Mouse (Mus musculus): ENCODE results near the gene Bcor. TPM values are rescaled to one million over a fixed set of nuclear protein-coding genes. Genes with fewer than 3 reads are reported as not detected.

Bcor gene
- polyA plus RNA-seq, 1 experiment from 2014 or later, result 14.5 TPM

DNA sequence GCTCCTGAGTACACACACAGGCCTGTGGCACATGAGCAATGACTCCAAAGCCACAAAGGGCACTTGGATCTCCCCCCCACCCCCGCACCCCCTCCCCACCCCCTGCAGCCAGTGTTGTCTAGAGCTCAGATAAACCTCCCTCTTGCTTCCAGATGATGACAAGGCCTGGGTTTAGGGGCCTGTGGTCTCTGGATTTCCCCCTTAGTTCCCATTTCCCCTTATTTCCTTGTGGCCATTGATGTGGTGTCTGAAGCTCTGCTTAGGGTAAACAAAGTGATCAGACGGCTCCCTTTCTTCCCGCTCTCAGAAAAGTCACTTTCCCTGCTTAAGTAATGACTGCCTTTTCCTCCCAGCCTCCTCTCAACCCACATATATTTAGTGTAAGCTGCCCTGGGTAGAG, 35.6 kb downstream of the Bcor start:
- H3K27me3 ChIP-seq (replicated peaks; ENCODE audit: control insufficient read depth, insufficient read depth, low read length), result peaks cover 59% of the 10 kb centered on the region

DNA sequence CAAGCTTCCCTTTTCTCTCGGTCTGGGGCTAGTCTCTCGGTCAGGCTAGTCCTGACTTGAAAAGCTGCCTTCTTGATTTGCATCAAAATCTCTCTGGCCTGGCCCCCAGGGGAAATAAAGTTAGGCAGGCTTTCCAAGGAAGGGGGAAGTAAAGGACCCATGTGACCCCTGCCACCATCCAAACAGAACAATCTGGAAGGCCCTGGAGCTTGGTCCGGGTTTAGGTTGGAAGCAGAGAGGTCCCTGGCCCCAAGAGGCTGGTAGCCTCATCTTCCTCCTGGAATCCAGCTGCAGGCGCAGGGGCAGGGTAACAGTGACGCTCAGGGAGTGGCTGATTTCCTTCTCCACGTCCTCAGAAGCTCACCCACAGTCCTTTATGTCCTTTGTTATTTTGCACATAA, 36.5 kb downstream of the Bcor start:
- no peak for DNase-seq (ENCODE audit: low spot score)

More for the DNA sequence above, 35.6 kb downstream of the Bcor start:
- Histone ChIP-seq H3K4me2 (no peak overlapping the region), H3K9ac (ENCODE audit: low read depth, low read length) (no peak overlapping the region), H3K36me3 (ENCODE audit: control insufficient read depth, insufficient read depth, low read length) (no peaks in the 10 kb centered on the region), H3K4me3 (ENCODE audit: low read depth, low read length) (no peak overlapping the region), H3K27ac (ENCODE audit: low read depth, low read length) (no peak overlapping the region), H3K4me1 (replicated peaks; ENCODE audit: control insufficient read depth, insufficient read depth, low read length) (peaks cover 18% of the 10 kb centered on the region), H3K9me3 (ENCODE audit: control insufficient read depth, low read length) (no peaks in the 10 kb centered on the region)
- 14% methylated on average over 3 of the region's 3 CpGs for WGBS
- no peak for ATAC-seq (replicated peaks; ENCODE audit: low FRiP score)
- no peak for DNase-seq (ENCODE audit: low spot score)

GRCm38 (mm10) chrX:12122594-12123331, 37.4 kb downstream of the Bcor start:
- DNase-seq (ENCODE audit: low spot score) (peak; percentile 50), ATAC-seq (replicated peaks; ENCODE audit: low FRiP score) (peak; percentile 39)
- H3K9me3 ChIP-seq (ENCODE audit: control insufficient read depth, low read length), result no peaks in the 10 kb centered on the region
- H3K4me2 ChIP-seq, result peak overlapping the region; percentile 55
- H3K27ac ChIP-seq (ENCODE audit: low read depth, low read length), result peak overlapping the region; percentile 39; the same call in 1 of the 2 replicates
- no peaks in the 10 kb centered on the region for H3K36me3 ChIP-seq (ENCODE audit: control insufficient read depth, insufficient read depth, low read length)
- 0 out of 2 replicates have a peak overlapping the region, but pooled peaks have one; percentile 34 for H3K9ac ChIP-seq (ENCODE audit: low read depth, low read length)
- 10% methylated on average over 21 of the region's 21 CpGs for WGBS
- H3K4me1 ChIP-seq (replicated peaks; ENCODE audit: control insufficient read depth, insufficient read depth, low read length), result peaks cover 11% of the 10 kb centered on the region
- H3K27me3 ChIP-seq (replicated peaks; ENCODE audit: control insufficient read depth, insufficient read depth, low read length), result peaks cover 41% of the 10 kb centered on the region
- H3K4me3 ChIP-seq (ENCODE audit: low read depth, low read length), result no peak overlapping the region; the same call in 1 of the 2 replicates

More for the DNA sequence above, 36.5 kb downstream of the Bcor start:
- Histone ChIP-seq H3K27me3 (replicated peaks; ENCODE audit: control insufficient read depth, insufficient read depth, low read length) (peaks cover 50% of the 10 kb centered on the region), H3K4me2 (no peak overlapping the region), H3K9ac (ENCODE audit: low read depth, low read length) (no peak overlapping the region), H3K36me3 (ENCODE audit: control insufficient read depth, insufficient read depth, low read length) (no peaks in the 10 kb centered on the region), H3K4me3 (ENCODE audit: low read depth, low read length) (no peak overlapping the region), H3K4me1 (replicated peaks; ENCODE audit: control insufficient read depth, insufficient read depth, low read length) (peaks cover 12% of the 10 kb centered on the region), H3K9me3 (ENCODE audit: control insufficient read depth, low read length) (no peaks in the 10 kb centered on the region), H3K27ac (ENCODE audit: low read depth, low read length) (0 out of 2 replicates have a peak overlapping the region, but pooled peaks have one; percentile 21)
- WGBS, result 18% methylated on average over 6 of the region's 6 CpGs
- no peak for ATAC-seq (replicated peaks; ENCODE audit: low FRiP score)

DNA sequence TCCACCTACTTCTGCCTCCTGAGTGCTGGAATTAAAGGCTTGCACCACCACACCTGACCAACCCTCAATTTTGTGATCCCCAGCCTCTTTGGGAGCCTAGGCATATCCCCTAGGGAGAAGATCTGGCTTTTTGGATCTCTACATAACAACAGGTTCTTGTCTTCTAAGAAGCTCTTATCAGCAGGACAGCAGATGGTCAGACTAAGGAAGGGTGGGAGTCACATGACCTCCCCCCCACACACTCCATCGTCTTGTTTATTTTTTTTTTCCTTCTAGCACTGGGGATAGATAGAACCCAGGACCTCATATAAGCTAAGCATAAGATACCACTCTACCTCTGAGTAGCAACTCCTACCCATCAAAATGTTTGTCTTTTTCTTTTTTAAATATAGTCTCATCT, 40.7 kb downstream of the Bcor start:
- WGBS, result 0% methylated on average over 1 of the region's 1 CpGs
- H3K9me3 ChIP-seq (ENCODE audit: control insufficient read depth, low read length), result no peaks in the 10 kb centered on the region
- ATAC-seq (replicated peaks; ENCODE audit: low FRiP score), result peak; percentile 71

DNA sequence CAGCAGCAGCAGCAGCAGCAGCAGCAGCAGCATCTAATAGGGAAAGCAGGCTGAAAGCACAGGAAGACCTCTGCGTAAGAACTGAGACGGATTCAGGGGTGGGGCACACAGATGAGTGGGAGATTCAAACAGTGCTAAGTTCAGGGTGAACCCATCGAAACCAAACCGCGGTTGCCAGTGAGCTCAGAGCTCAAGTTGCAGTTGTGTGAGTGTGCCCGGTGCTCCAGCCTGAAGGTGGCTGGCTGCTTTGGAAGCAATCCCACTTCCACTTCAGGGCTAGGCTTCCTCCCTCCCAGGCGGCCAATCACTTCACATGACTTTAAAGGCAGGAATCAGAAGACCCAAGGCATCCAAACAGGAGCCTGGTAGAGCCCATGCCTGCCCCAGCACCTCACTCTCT, 44.0 kb downstream of the Bcor start:
- Histone ChIP-seq H3K9me3 (ENCODE audit: control insufficient read depth, low read length) (no peaks in the 10 kb centered on the region), H3K27me3 (replicated peaks; ENCODE audit: control insufficient read depth, insufficient read depth, low read length) (no peaks in the 10 kb centered on the region), H3K36me3 (ENCODE audit: control insufficient read depth, insufficient read depth, low read length) (no peaks in the 10 kb centered on the region), H3K9ac (ENCODE audit: low read depth, low read length) (no peak overlapping the region), H3K4me3 (ENCODE audit: low read depth, low read length) (no peak overlapping the region), H3K4me1 (replicated peaks; ENCODE audit: control insufficient read depth, insufficient read depth, low read length) (no peaks in the 10 kb centered on the region), H3K4me2 (no peak overlapping the region), H3K27ac (ENCODE audit: low read depth, low read length) (no peak overlapping the region)
- WGBS, result 31% methylated on average over 7 of the region's 7 CpGs
- DNase-seq (ENCODE audit: low spot score) (no peak), ATAC-seq (replicated peaks; ENCODE audit: low FRiP score) (no peak)

More for the DNA sequence above, 40.7 kb downstream of the Bcor start:
- Histone ChIP-seq H3K4me1 (replicated peaks; ENCODE audit: control insufficient read depth, insufficient read depth, low read length) (peaks cover 8% of the 10 kb centered on the region), H3K4me3 (ENCODE audit: low read depth, low read length) (no peak overlapping the region), H3K36me3 (ENCODE audit: control insufficient read depth, insufficient read depth, low read length) (no peaks in the 10 kb centered on the region), H3K4me2 (no peak overlapping the region), H3K27me3 (replicated peaks; ENCODE audit: control insufficient read depth, insufficient read depth, low read length) (peaks cover 13% of the 10 kb centered on the region), H3K9ac (ENCODE audit: low read depth, low read length) (no peak overlapping the region), H3K27ac (ENCODE audit: low read depth, low read length) (no peak overlapping the region)
- no peak for DNase-seq (ENCODE audit: low spot score)

DNA sequence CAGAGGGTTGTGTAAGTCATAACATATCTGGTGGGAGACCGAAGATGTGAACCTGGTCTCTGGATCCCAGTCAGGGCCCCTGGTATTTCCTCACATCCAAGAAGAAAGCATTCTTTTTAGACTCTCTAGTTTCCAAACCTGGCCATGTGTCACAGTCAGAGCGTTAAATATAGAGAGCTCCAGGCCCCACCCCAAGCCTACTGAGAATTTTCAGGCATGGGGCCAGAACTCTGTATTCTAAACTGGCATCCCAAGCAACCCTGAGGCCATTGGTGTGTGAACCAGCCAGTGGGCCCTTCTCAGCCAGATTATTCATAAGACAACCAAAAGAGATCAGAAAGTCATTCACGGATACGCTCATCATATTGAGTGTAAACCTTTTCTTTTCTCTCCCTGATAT, 48.0 kb downstream of the Bcor start:
- H3K4me3 ChIP-seq (ENCODE audit: low read depth, low read length), result no peak overlapping the region
- no peak overlapping the region for H3K4me2 ChIP-seq
- DNase-seq (ENCODE audit: low spot score) (no peak), ATAC-seq (replicated peaks; ENCODE audit: low FRiP score) (no peak)
- H3K27ac ChIP-seq (ENCODE audit: low read depth, low read length), result no peak overlapping the region
- H3K36me3 ChIP-seq (ENCODE audit: control insufficient read depth, insufficient read depth, low read length), result no peaks in the 10 kb centered on the region
- H3K4me1 ChIP-seq (replicated peaks; ENCODE audit: control insufficient read depth, insufficient read depth, low read length), result no peaks in the 10 kb centered on the region
- 92% methylated on average over 4 of the region's 4 CpGs for WGBS
- no peaks in the 10 kb centered on the region for H3K27me3 ChIP-seq (replicated peaks; ENCODE audit: control insufficient read depth, insufficient read depth, low read length)
- no peaks in the 10 kb centered on the region for H3K9me3 ChIP-seq (ENCODE audit: control insufficient read depth, low read length)
- no peak overlapping the region for H3K9ac ChIP-seq (ENCODE audit: low read depth, low read length)

GRCm38 (mm10) chrX:12110518-12110917, 49.6 kb downstream of the Bcor start:
- DNase-seq (ENCODE audit: low spot score) (no peak), ATAC-seq (replicated peaks; ENCODE audit: low FRiP score) (no peak)
- H3K4me1 ChIP-seq (replicated peaks; ENCODE audit: control insufficient read depth, insufficient read depth, low read length), result no peaks in the 10 kb centered on the region
- 70% methylated on average over 6 of the region's 6 CpGs for WGBS
- H3K4me2 ChIP-seq, result no peak overlapping the region
- no peaks in the 10 kb centered on the region for H3K36me3 ChIP-seq (ENCODE audit: control insufficient read depth, insufficient read depth, low read length)
- no peak overlapping the region for H3K9ac ChIP-seq (ENCODE audit: low read depth, low read length)
- H3K27ac ChIP-seq (ENCODE audit: low read depth, low read length), result no peak overlapping the region
- no peak overlapping the region for H3K4me3 ChIP-seq (ENCODE audit: low read depth, low read length)
- H3K9me3 ChIP-seq (ENCODE audit: control insufficient read depth, low read length), result no peaks in the 10 kb centered on the region
- peaks cover 4% of the 10 kb centered on the region; the same call in 1 of the 2 replicates for H3K27me3 ChIP-seq (replicated peaks; ENCODE audit: control insufficient read depth, insufficient read depth, low read length)

DNA sequence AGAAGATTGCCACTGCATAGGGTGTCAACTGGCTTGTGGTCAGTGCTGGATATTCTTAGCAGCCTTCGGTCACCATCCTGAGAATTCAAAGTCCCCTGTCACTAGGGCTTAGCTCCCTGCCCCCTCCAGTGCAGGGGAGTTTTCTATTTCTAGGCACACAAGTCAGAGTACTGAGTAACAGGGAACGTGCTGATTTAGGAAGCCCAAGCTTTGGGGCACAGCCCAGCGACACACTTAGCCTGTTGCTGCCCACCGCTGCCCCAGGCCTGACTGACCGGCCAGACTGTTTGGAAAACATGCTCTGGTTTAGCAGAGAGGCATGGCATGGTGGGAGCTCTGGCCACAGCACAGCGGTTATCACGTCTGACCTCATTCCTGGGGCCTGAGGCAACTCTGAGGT, 54.8 kb downstream of the Bcor start:
- Histone ChIP-seq H3K4me3 (ENCODE audit: low read depth, low read length) (no peak overlapping the region), H3K9ac (ENCODE audit: low read depth, low read length) (no peak overlapping the region), H3K9me3 (ENCODE audit: control insufficient read depth, low read length) (no peaks in the 10 kb centered on the region), H3K27me3 (replicated peaks; ENCODE audit: control insufficient read depth, insufficient read depth, low read length) (peaks cover 4% of the 10 kb centered on the region; the same call in 1 of the 2 replicates), H3K4me2 (no peak overlapping the region), H3K27ac (ENCODE audit: low read depth, low read length) (no peak overlapping the region), H3K4me1 (replicated peaks; ENCODE audit: control insufficient read depth, insufficient read depth, low read length) (no peaks in the 10 kb centered on the region), H3K36me3 (ENCODE audit: control insufficient read depth, insufficient read depth, low read length) (no peaks in the 10 kb centered on the region)
- DNase-seq (ENCODE audit: low spot score) (no peak), ATAC-seq (replicated peaks; ENCODE audit: low FRiP score) (no peak)
- whole genome bisulfite sequencing, result 58% methylated on average over 7 of the region's 7 CpGs

Data from liver, embryonic 11.5 days (tissue).